Mouse (Mus musculus): ENCODE data around the gene B3galt4.
"Not testable (repeated sequence)": the region's sequence is repeated elsewhere in the genome, so short reads cannot be mapped to it uniquely, and the experiment has no call there.

B3galt4 gene

DNA sequence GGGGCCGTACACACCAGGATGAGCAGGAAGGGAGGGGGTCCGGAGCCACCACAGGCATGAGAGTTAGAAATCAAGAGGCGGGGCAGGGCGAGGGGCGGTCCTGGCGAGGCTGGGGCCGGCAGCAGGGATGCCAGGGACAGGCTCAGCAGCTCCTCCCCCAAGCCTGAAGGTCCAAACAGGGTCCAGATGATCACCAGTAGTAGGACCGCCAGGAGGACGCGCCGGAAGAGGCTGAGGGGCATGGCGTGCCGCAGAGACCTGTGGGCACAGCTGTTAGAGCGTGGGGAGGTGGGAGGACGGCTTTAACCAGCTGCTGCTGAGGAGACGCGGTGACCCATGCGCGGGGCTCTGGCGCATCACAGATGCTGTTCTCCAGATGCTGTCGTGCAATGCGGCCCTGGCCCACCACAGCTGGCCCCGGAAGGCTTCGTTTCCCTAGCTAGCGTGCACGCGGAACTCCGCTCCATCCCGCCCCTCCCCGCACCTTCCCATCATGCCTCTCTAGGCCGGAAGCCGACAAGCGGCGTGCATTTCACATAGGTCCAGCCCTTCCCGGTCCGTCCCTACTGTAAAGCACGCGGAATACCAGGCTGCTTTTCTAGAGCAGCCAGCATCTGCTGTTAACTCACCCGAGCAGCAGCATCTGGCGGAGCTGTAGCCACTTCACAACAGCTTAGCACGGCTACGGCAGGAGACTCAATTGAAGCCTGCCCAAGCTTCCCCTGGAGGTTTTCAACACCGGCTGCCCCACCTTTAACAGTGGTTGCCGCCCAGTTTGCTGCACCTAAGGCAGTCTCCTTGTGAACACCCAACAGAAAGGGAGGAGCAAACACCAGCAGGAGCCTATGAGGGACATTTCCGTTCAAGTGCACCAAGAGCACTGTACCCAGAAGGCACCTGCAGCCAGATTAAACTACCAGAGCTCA, at the start of gene B3galt4:
Gene B3galt4 (minus strand): TSS at position 468 of the 926 bp plus-strand sequence.
- peak; percentile 81 to 83 for DNase-seq

- DNase-seq: not testable (repeated sequence)
These were observed 49.5 kb upstream of the B3galt4 start for GRCm38 (mm10) chr17:34000796-34001195.

DNA sequence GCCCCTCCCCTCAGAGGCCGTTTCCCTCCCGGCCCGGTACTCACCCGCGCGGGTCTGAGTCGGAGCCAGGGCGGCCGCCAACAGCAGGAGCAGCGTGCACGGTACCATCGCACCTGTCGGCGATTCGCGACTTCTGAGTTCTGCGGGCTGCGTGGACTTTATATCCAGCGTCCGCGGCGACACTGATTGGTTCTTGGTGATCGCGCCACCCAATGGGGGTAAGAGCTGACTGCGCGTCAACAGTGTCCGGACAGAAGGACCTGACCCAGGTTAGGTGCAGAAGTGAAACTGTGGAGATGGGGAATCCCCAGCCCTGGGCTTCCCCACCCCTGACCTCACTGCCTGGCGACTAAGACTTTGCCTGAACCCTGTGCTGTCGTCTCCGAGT, 48.9 kb upstream of the B3galt4 start, which contains the start of gene H2-K1:
Gene H2-K1 (minus strand): TSS at position 198 of the 388 bp plus-strand sequence.
- peak; percentile 81 to 84 for DNase-seq

- DNase-seq: peak in 1 of 2 experiments; percentile 35
These were observed 48.3 kb upstream of the B3galt4 start for GRCm38 (mm10) chr17:33999341-34000149.

DNA sequence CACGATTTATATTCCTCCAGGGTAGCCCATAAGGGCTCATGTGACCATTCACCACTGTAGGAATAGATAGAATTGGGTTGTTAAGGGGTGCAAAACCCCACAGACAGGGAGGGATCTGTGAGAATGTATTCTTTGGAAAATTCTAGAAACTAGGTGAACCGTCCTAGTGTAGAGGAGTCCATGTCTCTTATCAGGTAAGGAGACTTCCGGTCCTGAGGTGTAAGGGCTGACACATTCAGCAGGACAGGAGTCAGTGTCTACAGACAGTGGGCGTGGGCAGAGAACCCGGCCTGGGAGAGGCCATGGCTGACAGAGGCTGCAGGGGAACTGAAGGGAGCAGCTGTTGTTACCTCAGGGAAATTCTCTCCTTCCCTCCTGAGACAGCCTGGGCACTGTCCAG, 47.4 kb upstream of the B3galt4 start:
- DNase-seq: not testable (repeated sequence)

GRCm38 (mm10) chr17:33997025-33997424, 45.7 kb upstream of the B3galt4 start:
- DNase-seq: not testable (repeated sequence)

- DNase-seq: no peak
These were observed 44.4 kb upstream of the B3galt4 start for GRCm38 (mm10) chr17:33995651-33996050.

- no peak for DNase-seq
These were observed 43.7 kb upstream of the B3galt4 start for GRCm38 (mm10) chr17:33994959-33995358.

- peak in 1 of 2 experiments; percentile 27 for DNase-seq
These were observed 40.7 kb upstream of the B3galt4 start for GRCm38 (mm10) chr17:33991788-33992664.

- peak; percentile 77 to 79 for DNase-seq
These were observed 30.8 kb upstream of the B3galt4 start for GRCm38 (mm10) chr17:33982136-33982535.

DNA sequence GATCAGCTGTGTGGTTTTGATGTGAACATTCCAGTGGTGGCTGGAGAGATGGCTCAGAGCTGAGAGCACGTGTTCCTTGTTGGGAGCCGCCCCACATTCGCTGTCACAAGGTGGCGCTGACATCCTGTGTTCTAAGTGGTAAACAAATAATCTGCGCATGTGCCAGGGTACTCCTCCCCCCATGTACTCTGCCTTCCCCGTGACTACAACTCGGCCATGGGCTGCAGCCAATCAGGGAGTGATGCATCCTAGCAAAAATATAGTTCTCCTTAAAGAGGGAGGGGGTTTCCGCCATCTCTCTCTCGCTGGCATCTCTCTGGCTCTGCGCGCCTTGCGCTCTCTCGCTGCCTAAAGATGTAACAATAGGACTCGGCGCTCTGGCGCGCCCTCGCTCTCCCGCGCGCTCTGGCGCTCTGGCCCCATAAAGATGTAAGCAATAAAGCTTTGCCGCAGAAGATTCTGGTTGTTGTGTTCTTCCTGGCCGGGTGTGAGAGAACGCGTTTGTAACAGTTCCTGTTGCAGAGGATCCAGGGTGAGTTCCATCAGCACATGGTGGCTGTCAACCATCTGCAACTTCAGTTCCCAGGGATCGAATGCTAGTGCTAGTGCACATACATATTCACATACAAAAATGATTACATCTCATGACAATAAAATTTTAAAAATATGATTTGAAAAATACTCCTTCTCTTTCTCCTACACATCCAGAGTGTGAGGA, 30.1 kb upstream of the B3galt4 start:
- DNase-seq: peak; percentile 87 to 89

GRCm38 (mm10) chr17:33980181-33981035, 29.1 kb upstream of the B3galt4 start:
- no peak for DNase-seq

- no peak for DNase-seq
These were observed 28.3 kb upstream of the B3galt4 start for GRCm38 (mm10) chr17:33979512-33980050.

- peak; percentile 54 to 62 for DNase-seq
These were observed 27.3 kb upstream of the B3galt4 start for GRCm38 (mm10) chr17:33978631-33979031.

- no peak for DNase-seq
These were observed 26.7 kb upstream of the B3galt4 start for GRCm38 (mm10) chr17:33977861-33978557.

- DNase-seq: no peak
These were observed 22.3 kb upstream of the B3galt4 start for GRCm38 (mm10) chr17:33973572-33973971.

- DNase-seq: no peak
These were observed 21.4 kb upstream of the B3galt4 start for GRCm38 (mm10) chr17:33972691-33973090.

GRCm38 (mm10) chr17:33969394-33969793, 18.1 kb upstream of the B3galt4 start:
- DNase-seq: no peak

GRCm38 (mm10) chr17:33968927-33969326, 17.6 kb upstream of the B3galt4 start:
- no peak for DNase-seq

- peak; percentile 73 to 77 for DNase-seq
These were observed 17.2 kb upstream of the B3galt4 start for GRCm38 (mm10) chr17:33968489-33968888.

Measured in thymus, postnatal 36 days (tissue).